Mouse (Mus musculus): ENCODE measurements at regions not wholly inside any gene's neighbourhood (a gene's known extent, or its start where the extent isn't known, plus 50 kb on each side); places are given as distances from the start of the nearest gene placed in this dataset.

GRCm38 (mm10) chr1:44957125-44957524, 354.2 kb upstream of the Col3a1 start:
- DNase-seq (ENCODE audit: low spot score in 2 of 2) = no peak

- DNase-seq (ENCODE audit: low spot score in 2 of 2) = no peak
Observed at GRCm38 (mm10) chr1:44987171-44987570, 324.2 kb upstream of the Col3a1 start.

- DNase-seq (ENCODE audit: low spot score in 2 of 2) = no peak
Observed at GRCm38 (mm10) chr1:45020516-45020915, 290.8 kb upstream of the Col3a1 start.

DNA sequence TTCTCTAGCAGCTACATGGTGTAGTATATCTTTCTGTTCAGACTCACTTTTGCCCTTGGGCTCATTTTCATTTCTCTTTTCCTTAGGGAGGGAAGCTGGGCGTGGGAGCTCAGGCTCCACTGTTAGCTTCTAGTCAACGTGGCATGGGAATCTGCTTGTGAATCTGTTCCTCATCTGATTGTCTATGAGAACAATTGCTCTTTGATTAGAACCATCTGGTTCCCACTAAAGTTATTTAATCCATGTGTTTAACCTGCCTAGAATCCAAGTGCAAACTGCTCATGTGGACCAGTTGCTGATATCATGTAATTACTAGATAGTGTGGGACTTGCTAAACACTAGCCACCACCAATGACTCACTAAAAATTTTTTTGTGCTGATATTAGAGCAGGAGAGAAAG, 290.1 kb upstream of the Col3a1 start:
- DNase-seq (ENCODE audit: low spot score in 2 of 2) = no peak

DNA sequence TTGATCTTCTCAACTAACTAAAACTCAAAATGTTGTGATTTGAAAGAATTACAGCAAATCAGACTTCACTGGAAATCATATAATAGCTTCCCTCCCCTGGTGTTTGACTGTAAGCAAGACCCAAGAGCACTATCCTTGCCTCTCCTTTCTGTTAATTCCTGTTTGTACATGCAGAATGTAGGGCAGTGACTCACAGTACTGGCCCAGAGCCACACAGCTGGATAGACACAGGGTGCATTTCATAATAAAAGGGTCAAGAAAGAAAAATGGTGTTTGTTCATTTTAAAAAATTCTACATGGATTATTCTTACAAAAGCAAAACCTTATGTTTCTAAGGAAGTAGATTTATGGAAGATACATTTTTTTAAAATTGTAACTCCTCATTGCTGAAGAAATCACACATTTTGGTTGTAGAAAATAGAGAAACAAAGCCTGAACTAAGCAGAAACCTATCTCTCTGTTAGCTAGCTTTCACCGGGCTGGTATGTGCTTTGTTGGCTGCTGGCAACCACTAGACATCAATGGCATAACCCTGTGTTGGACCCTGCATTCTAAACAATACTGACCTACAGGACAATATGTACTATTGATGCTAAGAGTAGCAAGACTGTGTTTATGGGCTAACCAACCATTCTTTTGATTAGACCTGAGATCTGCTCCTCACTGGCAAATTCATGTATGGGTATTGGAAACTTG, 289.0 kb upstream of the Col3a1 start:
- DNase-seq (ENCODE audit: low spot score in 2 of 2) = peak in 1 of 2 experiments; percentile 9

- no peak for DNase-seq (ENCODE audit: low spot score in 2 of 2)
Observed at GRCm38 (mm10) chr1:45023336-45023735, 288.0 kb upstream of the Col3a1 start.

- peak in 1 of 2 experiments; percentile 7 for DNase-seq (ENCODE audit: low spot score in 2 of 2)
Observed at GRCm38 (mm10) chr1:45031436-45032027, 279.8 kb upstream of the Col3a1 start.

GRCm38 (mm10) chr1:45033343-45033742, 278.0 kb upstream of the Col3a1 start:
- DNase-seq (ENCODE audit: low spot score in 2 of 2) = no peak

GRCm38 (mm10) chr1:45041328-45041727, 270.0 kb upstream of the Col3a1 start:
- no peak for DNase-seq (ENCODE audit: low spot score in 2 of 2)

DNA sequence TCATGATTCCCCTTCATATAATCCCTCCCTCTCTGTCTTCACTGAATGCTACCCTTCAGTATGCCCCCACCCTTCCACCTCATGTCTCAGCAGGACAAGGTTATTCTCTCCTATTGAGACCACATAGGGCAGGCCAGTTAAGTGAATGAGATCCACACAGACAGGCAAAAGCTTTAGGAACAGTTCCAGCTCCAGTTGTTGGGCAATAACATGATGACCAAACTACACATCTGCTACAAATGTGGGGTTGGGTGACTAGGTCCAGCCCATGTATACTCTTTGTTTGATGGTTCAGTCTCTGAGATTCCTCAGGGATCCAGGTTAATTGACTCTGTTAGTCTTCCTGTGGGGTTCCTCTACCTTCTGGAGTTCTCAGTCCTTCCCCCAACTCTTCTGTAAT, 269.5 kb upstream of the Col3a1 start:
- no peak for DNase-seq (ENCODE audit: low spot score in 2 of 2)

GRCm38 (mm10) chr1:45043245-45043926, 268.0 kb upstream of the Col3a1 start:
- no peak for DNase-seq (ENCODE audit: low spot score in 2 of 2)

GRCm38 (mm10) chr1:45090841-45091535, 220.3 kb upstream of the Col3a1 start:
- DNase-seq (ENCODE audit: low spot score in 2 of 2) = no peak

DNA sequence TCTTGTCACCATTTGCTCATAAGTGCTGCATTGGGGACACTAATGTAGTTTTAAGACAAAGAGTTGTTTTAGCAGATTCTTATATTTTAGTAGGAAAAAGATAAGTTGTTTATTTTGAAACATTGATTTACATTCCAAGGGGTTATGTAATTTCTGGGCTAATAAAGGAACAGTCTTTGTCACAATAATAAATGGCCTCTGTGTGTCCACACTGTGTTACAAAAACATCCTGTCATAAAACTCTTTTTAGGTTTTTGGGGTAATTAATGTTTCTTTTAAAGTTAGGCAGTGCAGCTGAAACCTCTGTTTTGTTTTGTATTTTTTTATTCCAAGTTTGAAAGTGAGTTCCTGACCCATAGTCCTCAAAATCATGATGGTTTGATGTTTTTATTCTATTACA, 210.4 kb upstream of the Col3a1 start:
- no peak for DNase-seq (ENCODE audit: low spot score in 2 of 2)

- no peak for DNase-seq (ENCODE audit: low spot score in 2 of 2)
Observed at GRCm38 (mm10) chr1:45116409-45117144, 194.8 kb upstream of the Col3a1 start.

GRCm38 (mm10) chr1:45135152-45135714, 176.1 kb upstream of the Col3a1 start:
- DNase-seq (ENCODE audit: low spot score in 2 of 2) = peak; percentile 5 to 13

DNA sequence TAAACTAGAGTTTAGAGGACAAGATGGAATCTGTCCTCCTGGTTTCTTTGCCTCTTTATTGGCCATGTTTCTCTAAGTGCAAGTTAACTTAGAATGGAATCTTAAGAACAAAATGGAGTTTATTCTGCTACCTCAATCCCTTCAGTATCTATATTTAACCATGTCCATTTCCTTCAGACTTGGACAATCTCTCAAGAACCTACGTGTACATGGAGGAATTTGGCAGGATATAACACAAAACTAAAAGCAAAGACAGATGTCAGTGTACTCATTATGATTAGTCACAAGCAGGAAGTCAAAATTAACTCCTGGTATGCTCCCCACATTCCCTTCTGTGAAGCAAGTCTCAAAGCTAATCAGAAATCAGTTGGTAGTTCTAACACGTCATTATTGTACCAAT, 164.3 kb upstream of the Col3a1 start:
- DNase-seq (ENCODE audit: low spot score in 2 of 2) = no peak

GRCm38 (mm10) chr1:45181632-45182031, 129.7 kb upstream of the Col3a1 start:
- no peak for DNase-seq (ENCODE audit: low spot score in 2 of 2)

DNA sequence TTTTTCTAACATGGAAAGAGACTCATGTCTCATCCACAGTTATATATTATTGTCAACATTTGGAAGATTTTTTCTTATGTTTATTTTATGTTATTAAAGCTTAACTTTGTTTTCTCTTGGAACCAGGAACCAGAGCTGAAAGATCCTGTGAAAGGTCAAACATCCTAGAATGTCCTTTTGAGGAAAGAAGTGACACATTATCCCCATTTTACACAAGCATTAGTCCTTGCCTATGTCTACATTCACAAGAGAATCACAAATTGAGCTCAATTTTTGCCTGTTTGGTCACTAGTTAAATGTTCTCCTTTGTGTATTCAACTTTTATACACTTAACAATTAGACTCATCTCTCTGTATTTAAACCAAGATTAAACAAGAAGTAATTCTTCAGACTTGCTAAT, 126.0 kb upstream of the Col3a1 start:
- DNase-seq (ENCODE audit: low spot score in 2 of 2) = no peak

DNA sequence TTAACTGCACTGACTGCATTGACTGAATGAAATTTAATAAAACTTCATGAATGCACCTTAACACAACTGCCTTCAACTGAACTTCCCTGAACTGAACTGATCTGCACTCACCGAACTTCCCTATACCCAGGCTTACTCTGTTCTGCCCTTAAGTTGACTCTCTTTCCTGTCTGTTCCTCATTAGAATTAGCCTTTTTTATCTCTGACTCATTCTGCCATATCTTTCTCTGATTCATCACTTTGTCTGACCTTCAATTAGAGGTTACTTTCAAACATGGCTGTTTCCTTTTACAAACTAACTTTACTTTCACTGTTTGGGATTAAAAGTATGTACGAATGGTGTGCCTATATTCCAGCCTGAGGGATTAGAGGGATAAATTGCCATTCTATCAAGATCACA, 103.4 kb upstream of the Col3a1 start:
- no peak for DNase-seq (ENCODE audit: low spot score in 2 of 2)

DNA sequence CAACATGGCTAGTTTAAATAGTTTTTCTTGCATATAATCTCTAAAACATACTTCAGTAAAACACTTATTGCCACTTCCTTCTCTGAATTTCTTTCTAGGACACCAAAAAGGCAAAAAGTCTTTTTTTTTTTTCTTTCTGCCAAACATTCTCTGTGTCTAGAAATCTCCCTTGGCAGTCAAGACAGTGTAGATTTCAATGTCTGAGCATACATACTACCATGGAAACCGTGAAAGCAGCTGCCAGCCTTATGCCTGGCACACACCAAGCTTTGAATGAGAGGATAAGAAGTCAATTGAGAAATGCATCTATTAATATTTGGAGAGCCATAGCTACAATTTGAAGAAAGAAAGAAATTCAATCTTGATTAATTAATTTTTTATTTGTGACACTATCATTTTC, 95.1 kb upstream of the Col3a1 start:
- DNase-seq (ENCODE audit: low spot score in 2 of 2) = peak in 1 of 2 experiments; percentile 2

Measured in right cerebral cortex, adult 2 months (tissue).